Mouse (Mus musculus) CH12.LX (cell line): Measurements from ENCODE around the gene Creb3.

Source experiments
- CHD1 ChIP-seq: IDR thresholded peaks from 2 replicates; pipeline ENCODE4 v1.6.1; 2012; ENCODE audit warnings: low read depth, low read length, improper control_type of control experiment, inconsistent platforms
- CTCF ChIP-seq, 2 experiments: IDR thresholded peaks in 1 of 2; conservative IDR thresholded peaks in 1 of 2; 2 replicates each; pipeline ENCODE4 v1.5.1; 2011 to 2012; ENCODE audit warnings: low read depth in 2 of 2, low read length in 2 of 2, improper control_type of control experiment in 1 of 2, inconsistent platforms in 1 of 2, mild to moderate bottlenecking in 1 of 2, moderate library complexity in 1 of 2
- HCFC1 ChIP-seq: IDR thresholded peaks from 2 replicates; pipeline ENCODE4 v1.6.1; 2012; ENCODE audit warnings: low read depth, mild to moderate bottlenecking, inconsistent platforms, low read length, improper control_type of control experiment
- MEF2A ChIP-seq: IDR thresholded peaks from 2 replicates; pipeline ENCODE4 v1.6.1; 2014; ENCODE audit warnings: low read depth, mild to moderate bottlenecking, inconsistent platforms, low read length, improper control_type of control experiment, borderline replicate concordance
- NRF1 ChIP-seq: IDR thresholded peaks from 2 replicates; pipeline ENCODE4 v1.6.1; 2014; ENCODE audit warnings: low read depth, mild to moderate bottlenecking, inconsistent platforms, low read length, improper control_type of control experiment, moderate library complexity
- POLR2A ChIP-seq: IDR thresholded peaks from 2 replicates; pipeline ENCODE4 v1.6.1; 2011; ENCODE audit warnings: low read depth, mild to moderate bottlenecking, improper control_type of control experiment, low read length
- POLR2AphosphoS2 ChIP-seq: IDR thresholded peaks from 2 replicates; pipeline ENCODE4 v1.6.1; 2011; ENCODE audit warnings: low read depth, low read length, improper control_type of control experiment
- RAD21 ChIP-seq: IDR thresholded peaks from 2 replicates; pipeline ENCODE4 v1.6.1; 2011; ENCODE audit warnings: low read depth, mild to moderate bottlenecking, low read length, improper control_type of control experiment, moderate library complexity
- SMC3 ChIP-seq: IDR thresholded peaks from 2 replicates; pipeline ENCODE4 v1.6.1; 2011; ENCODE audit warnings: low read depth, low read length, improper control_type of control experiment
- USF1 ChIP-seq: IDR thresholded peaks from 2 replicates; pipeline ENCODE4 v1.6.1; 2014; ENCODE audit warnings: low read depth, mild to moderate bottlenecking, inconsistent platforms, low read length, improper control_type of control experiment
- USF2 ChIP-seq: conservative IDR thresholded peaks from 2 replicates; pipeline ENCODE4 v1.6.1; 2011; ENCODE audit warnings: low read depth, low read length, improper control_type of control experiment
- ZMIZ1 ChIP-seq: IDR thresholded peaks from 2 replicates; pipeline ENCODE4 v1.6.1; 2012; ENCODE audit warnings: low read depth, mild to moderate bottlenecking, inconsistent platforms, low read length, improper control_type of control experiment
- ZNF384 ChIP-seq: IDR thresholded peaks from 2 replicates; pipeline ENCODE4 v1.6.1; 2012; ENCODE audit warnings: low read depth, low read length, improper control_type of control experiment, inconsistent platforms

DNA sequence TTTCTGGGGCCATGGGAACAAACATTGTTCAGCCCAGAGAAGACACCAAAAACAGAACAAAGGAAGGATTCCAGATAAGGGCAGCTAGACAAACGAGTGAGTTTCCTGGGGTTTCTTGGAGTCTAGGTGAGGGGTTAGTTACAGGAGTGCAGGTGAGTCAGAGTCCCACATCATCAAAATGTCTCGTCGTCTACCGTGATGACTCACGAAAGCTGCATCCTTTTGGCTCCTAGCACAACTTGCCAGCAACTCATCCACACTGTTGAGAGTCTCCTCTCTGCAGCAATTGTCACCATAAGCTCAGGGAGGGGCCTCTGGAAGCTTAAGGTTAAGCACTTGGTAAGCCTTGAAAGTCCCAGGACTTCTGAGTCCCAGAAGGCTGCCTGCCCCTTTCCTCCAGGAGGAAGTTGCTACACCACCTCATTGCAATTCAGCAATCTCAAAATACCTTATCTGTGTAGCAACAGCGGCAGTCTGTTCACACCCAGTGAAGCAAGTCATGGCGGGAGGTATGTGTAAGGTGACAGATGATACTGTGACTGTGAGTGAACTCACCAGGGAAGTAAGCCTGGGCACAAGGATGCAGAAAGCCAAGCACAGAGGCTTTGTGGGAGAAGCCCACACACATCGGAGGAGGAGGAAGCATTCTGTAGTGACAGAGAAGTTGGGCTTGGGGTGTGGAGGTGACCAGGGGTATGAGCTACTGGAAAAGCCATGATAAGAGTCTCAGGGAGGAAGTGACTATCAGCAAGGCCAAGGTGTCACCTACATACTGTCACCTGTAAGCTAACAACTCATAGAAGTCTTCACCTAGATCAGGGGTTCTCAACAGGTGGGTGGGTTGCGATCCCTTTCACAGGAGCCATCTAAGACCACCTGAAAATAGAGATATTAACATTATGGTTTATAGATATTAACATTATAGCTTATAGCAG lies 42.9 kb downstream of the Creb3 start:
- no peak for TF ChIP-seq CTCF (conservative IDR thresholded peaks at IDR 0.05 in 1 of 2, IDR thresholded peaks at IDR 0.05 in 1 of 2; ENCODE audit: low read depth in 2 of 2, low read length in 2 of 2)
- TF ChIP-seq USF1, result no peak
- TF ChIP-seq SMC3, result no peak
- TF ChIP-seq HCFC1, result no peak
- TF ChIP-seq CHD1, result no peak
- TF ChIP-seq POLR2A, result no peak
- TF ChIP-seq NRF1, result no peak
- no peak for TF ChIP-seq MEF2A
- no peak for TF ChIP-seq RAD21
- TF ChIP-seq ZNF384, result no peak
- no peak for TF ChIP-seq ZMIZ1
- no peak for TF ChIP-seq USF2
- no peak for TF ChIP-seq POLR2AphosphoS2
